Mouse (Mus musculus) adrenal gland (tissue): ENCODE measurements around the gene Gan.

Experiments
- intact Hi-C: fragments of 180-260 bp; cut with DNase I; formaldehyde crosslinking; loops from one replicate; pipeline ENCODE4 v1.15.1; 2025
- long read RNA-seq, 2 experiments: library from polyadenylated mRNA; unstranded; transcript quantifications; one replicate each; pipeline ENCODE4 v2.0.0; 2020; ENCODE audit warnings: borderline replicate concordance in 1 of 2; ENCODE audit not compliant: insufficient replicate concordance in 1 of 2

Gene Gan
- long read RNA-seq, experiment 1, partial matches to known transcripts = 1 of 4 reads
- long read RNA-seq, experiment 1, other reads (novel, unspliced or antisense) = 3 of 4 reads
- long read RNA-seq, experiment 2, partial matches to known transcripts = 0 of 2 reads
- long read RNA-seq, experiment 2, other reads (novel, unspliced or antisense) = 2 of 2 reads

GRCm38 (mm10) chr8:117158135-117158761 lies at the start of gene Gan:
Gene Gan (plus strand): TSS chr8:117158135.
- intact Hi-C loops = no loop called here

DNA sequence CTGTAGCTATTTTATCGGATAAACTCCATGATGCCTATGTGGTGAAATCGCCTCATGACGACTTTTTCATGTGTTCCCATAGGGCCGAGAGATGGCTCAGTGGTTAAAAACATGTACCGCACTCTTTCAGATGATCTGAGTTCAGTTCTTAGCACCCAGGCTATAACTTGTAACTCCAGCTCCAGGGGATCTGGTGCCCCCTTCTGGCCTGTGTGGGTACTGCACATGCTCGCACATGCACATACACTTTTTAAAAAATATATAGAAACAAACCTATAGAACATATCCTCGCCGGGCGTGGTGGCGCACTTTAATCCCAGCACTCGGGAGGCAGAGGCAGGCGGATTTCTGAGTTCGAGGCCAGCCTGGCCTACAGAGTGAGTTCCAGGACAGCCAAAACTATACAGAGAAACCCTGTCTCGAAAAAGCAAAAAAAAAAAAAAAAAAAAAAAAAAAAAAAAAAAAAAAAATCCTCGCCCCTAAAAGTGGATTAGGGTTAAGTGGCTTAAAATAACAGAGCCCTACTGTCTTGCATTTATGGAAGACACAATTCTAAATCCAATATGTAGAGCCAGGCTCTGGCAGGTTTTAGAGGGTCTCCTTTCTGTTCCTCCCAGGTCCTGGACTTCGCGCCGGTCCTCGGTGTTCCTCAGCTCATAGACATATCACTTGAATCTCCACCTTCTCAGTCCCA lies 48.8 kb upstream of the Gan start:
- intact Hi-C loops = loop anchor here (5.0 kb wide), 2 partner anchors 68 to 358 kb away; no protein-coding TSS in a partner anchor

DNA sequence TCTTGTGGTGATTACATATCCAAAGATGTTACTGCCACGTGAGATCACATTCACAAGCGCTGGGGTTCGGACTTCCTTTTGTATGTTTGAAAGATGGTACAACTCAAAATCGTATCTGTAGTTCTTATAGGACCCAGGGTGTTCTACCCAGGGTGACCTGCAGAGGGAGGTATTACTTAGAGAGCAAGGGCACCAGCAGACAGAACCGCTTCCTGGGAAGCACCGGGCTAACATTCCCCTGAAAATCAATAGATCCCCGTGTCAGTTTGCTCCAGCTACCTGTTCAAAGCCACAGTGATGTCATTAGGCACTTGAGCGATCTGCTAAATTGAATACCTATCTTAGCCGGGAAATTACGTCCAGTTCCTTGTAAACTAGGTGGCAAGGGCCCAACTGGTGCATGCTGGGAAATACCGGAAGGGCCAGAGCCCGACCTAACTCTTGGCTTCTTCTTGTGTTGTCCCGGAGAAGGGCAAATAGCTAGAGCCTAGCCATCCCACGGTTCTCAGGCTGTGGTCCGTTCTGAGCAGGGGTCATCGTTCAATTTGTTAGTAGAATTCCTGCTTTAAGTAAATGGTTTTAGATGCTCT lies 48.0 kb upstream of the Gan start:
- intact Hi-C loops = loop anchor here (5.0 to 10.0 kb wide), 3 partner anchors 67 to 455 kb away; no protein-coding TSS in a partner anchor

DNA sequence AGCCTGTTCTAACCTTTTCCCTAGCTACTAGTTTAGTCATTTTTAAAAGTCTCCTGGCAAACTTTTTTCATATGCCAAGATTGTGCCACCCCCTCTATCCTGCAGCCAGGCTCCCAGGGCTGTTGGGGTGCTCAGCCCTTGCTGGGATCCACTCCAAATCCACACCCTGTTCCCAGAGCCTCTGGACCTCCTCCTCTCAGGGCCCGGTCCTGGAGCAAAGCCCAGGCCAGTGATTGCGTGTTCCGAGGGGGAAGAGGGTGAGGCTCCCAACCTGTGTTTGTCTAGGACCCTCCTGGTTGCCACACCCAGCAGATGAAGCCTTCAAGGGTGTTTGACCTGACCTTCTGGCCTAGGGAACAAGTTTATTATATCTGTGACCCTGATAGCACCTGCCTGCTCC lies 46.3 kb upstream of the Gan start:
- intact Hi-C loops = loop anchor here (10.0 kb wide), 1 partner anchor 453 kb away; no protein-coding TSS in a partner anchor

DNA sequence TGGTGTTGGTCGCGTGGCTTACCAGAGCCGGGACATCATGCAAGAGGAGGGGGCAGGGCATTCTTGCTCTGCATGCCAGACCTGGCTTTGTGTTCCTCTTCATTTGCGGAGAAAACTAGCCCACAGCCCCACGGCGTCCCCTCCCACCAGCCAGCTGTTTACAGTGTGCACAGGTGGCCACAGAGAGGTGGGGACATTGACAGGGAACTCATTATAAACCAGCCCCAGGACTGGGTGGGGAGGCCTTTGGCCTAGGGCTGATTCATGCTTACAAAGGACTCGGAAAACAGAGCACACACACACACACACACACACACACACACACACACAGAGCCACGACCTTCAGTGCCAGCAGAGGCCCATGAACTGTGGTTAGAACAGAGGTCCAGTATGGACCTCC lies 45.7 kb upstream of the Gan start:
- intact Hi-C loops = loop anchor here (10.0 kb wide), 1 partner anchor 453 kb away; no protein-coding TSS in a partner anchor

DNA sequence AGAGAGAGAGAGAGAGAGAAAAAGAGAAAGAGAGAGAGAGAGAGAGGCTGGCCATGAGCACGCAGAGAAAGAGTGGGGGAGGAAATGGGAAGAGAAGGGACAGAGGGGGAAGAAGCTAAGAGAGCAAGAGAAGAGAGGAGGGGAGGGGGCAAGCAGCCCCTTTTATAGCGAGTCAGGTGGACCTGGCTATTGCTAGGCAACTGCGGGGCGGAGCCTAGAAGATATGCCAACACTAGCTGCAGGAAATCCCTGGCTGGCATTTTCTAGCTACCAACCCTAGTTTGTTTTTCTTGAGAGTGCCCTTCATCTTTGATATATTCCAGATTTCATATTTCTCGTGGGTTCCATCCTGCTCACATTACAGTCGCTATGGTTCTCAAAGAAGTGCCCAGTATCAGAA lies 42.8 kb upstream of the Gan start:
- intact Hi-C loops = loop anchor here (10.0 kb wide), 1 partner anchor 450 kb away; no protein-coding TSS in a partner anchor

- intact Hi-C loops = loop anchor here (10.0 kb wide), 1 partner anchor 449 kb away; no protein-coding TSS in a partner anchor
Measured at GRCm38 (mm10) chr8:117115676-117116446, 42.1 kb upstream of the Gan start.

DNA sequence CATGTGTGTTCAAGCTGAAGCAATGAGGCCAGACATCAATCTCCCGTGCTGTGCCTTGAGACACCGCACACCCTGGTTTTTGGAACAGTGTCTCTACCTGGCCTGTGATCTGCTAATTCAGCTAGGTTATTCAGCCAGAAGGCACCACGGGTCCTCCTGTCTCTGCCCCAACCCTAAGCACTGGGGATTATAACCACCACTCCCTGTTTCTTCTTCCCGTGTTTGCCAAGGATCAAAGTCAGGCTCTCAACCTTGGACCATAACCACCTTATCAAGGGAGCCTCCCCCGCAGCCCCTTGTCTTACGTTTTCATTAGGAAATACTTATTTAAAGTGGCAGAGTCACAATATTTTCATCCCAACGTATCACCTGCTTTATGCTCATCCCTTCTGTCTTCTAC lies 41.4 kb upstream of the Gan start:
- intact Hi-C loops = loop anchor here (10.0 kb wide), 1 partner anchor 448 kb away; no protein-coding TSS in a partner anchor

DNA sequence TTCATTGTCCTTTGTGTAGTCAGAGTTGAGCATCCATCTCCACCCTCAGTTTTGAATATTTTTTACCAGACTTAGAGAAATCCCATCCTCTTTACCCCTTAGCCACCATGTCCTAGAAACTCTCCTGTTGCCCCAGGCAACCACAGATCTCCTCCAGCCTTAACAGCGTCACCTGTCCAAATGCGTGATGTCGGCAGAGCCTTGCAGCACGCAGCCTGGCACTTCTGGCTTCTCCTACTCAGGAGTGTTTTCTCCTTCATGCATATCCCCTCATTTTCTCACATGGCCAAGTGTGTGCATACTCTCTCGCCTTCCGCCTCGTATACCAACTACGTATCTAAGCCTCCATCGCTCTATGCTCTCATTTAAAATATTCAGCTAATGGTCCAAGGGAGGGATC lies 39.5 kb upstream of the Gan start:
- intact Hi-C loops = loop anchor here (10.0 kb wide), 1 partner anchor 446 kb away; no protein-coding TSS in a partner anchor

DNA sequence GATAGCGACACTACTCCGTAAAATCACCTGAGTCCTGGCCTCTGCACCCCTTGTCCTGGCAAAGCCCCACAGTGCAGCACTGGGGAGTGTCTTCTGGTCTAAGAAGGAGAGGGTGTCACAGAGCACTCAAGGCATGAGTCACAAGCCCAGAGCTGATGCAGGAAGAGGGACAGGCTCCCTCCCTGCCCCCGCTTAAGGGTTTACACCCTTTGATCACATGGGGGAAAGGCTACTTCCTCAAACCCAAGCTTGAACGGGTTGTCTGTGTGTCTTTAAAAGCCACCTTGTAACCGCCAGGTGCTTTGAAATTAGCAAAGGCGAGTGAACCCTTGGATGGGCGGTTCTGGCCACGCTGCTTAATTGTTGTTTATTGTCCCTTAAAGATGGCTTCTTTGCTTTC lies 36.7 kb upstream of the Gan start:
- intact Hi-C loops = no loop called here

GRCm38 (mm10) chr8:117123850-117124633 lies 33.9 kb upstream of the Gan start:
- intact Hi-C loops = no loop called here

- intact Hi-C loops = no loop called here
Measured at GRCm38 (mm10) chr8:117125854-117126253, 32.1 kb upstream of the Gan start.

- intact Hi-C loops = no loop called here
Measured at GRCm38 (mm10) chr8:117126411-117126810, 31.5 kb upstream of the Gan start.

DNA sequence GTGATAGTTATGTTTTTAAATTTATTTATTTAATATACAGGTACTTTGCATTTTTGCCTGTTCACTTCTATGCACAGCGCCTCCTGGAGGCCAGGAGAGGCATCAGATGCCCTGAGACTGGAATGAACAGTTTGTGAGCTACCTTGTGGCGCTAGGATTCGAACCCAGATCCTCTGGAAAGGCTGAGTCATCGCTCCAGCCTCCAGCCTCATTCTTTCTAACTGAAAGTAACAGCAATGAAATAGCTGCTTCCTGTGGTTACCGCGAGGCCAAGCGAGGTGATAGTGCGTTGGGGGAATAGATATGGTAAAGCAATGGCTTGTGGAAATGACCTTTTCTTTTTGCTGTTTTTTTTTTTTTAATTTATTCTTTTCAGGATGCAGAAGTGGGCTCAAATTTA lies 30.9 kb upstream of the Gan start:
- intact Hi-C loops = no loop called here

DNA sequence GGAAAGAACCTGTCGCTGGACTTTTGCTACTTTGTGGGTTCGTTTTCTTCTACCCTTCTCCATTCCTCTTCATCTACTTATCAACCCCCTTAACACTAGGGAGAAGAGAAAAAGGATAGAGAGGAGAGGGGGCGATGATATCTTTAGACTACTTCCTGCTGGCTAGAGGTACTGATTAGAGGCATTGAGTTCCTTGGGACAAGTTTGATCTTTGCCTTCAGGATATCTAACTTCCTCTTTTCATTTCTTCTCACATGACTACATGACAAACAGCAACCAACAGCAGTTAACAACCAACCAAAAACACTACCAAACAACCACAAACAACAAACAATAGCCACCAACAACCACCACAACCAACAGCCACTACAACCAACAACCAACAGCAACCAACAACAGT lies 24.2 kb upstream of the Gan start:
- intact Hi-C loops = no loop called here

- intact Hi-C loops = no loop called here
Measured at GRCm38 (mm10) chr8:117136351-117136750, 21.6 kb upstream of the Gan start.

DNA sequence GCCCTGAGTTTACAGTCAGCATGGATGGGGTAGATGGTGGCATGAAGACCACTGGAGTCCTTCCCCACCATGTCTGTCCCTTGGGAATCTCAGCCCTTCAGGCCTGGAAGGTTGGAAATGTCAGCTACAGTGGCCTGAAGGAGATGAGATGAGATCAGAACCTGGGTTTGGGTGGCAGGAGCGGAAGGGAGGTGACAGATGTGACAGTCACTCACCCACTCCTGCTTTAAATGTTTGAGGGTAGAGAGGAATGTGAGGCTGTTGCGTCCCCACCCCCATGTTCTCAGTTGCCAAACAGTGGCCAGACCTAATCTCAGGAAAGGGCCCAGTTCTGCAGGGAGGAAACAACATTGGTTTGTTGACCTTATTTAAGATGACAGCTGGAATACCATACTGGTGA lies 21.2 kb upstream of the Gan start:
- intact Hi-C loops = no loop called here

DNA sequence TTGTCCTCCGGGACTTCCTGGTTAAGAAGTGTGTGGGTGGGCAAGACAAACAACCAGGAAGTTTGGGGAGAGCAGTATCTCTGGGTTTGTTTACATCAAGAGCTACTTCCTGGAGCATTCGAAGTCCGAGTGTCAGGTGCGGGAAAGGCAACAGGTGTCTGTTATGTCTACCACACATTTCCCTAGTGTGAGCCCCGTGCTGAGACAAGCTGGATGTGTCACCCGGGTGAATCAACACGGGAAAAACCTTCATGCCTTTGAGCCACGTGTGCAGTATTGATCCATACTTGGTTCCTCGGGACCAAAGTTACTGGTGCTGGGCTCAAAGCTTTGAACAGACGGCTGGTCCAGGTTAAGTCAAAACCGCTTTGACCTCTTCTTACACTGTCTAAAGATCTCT lies 20.6 kb upstream of the Gan start:
- intact Hi-C loops = no loop called here

GRCm38 (mm10) chr8:117148520-117148919 lies 9.4 kb upstream of the Gan start:
- intact Hi-C loops = no loop called here

DNA sequence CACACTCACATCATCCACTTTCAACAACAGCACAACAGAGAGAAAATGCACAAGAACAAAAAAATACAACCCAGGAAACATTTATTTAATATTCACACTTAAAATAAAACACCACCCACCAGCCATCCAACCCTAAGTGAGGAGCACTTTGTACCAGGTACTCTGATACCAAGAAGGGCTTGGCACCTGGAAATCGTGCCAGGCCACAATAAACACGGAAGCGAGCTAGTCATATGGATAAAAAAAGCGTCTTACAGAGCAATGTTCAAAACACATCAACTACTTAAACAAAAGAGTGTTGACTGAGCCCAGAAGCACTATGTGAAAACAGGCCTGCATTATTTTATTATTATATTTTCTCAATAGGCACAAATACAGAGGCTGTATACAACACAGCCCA lies 1.8 kb upstream of the Gan start:
- intact Hi-C loops = no loop called here
